Mouse (Mus musculus) brain, embryonic 14.5 days (tissue): Measurements from ENCODE around the gene Fosl2. TPM values are rescaled to one million over a fixed set of nuclear protein-coding genes. Genes with fewer than 3 reads are reported as not detected.
A peak's percentile ranks its signal among the peaks of the same experiment; 100 is the strongest.

Experiments used
- DNase-seq: peaks from one replicate; pipeline ENCODE4 v3.0.0-alpha.2; 2011; ENCODE audit warnings: low read depth
- CTCF ChIP-seq: fragments of 200-500 bp; IDR thresholded peaks from 2 replicates; pipeline ENCODE4 v1.5.1; 2012; ENCODE audit warnings: inconsistent platforms, mild to moderate bottlenecking, moderate library complexity, borderline replicate concordance; ENCODE audit not compliant: insufficient read depth, insufficient read length; ENCODE audit errors: extremely low read depth
- POLR2A ChIP-seq: fragments of 200-500 bp; IDR thresholded peaks from 2 replicates; pipeline ENCODE4 v1.6.1; 2012; ENCODE audit warnings: mild to moderate bottlenecking, inconsistent platforms, borderline replicate concordance; ENCODE audit not compliant: poor library complexity, insufficient read depth, insufficient read length, severe bottlenecking; ENCODE audit errors: extremely low read depth
- polyA plus RNA-seq: library from polyadenylated mRNA; depleted of rRNA; stranded (reverse); fragments of >200 nt; gene quantifications from 2 replicates; pipeline ENCODE4 v1.2.3, GENCODE M21; 2012

Fosl2 gene
- polyA plus RNA-seq, 1 experiment, result 3.4 TPM

DNA sequence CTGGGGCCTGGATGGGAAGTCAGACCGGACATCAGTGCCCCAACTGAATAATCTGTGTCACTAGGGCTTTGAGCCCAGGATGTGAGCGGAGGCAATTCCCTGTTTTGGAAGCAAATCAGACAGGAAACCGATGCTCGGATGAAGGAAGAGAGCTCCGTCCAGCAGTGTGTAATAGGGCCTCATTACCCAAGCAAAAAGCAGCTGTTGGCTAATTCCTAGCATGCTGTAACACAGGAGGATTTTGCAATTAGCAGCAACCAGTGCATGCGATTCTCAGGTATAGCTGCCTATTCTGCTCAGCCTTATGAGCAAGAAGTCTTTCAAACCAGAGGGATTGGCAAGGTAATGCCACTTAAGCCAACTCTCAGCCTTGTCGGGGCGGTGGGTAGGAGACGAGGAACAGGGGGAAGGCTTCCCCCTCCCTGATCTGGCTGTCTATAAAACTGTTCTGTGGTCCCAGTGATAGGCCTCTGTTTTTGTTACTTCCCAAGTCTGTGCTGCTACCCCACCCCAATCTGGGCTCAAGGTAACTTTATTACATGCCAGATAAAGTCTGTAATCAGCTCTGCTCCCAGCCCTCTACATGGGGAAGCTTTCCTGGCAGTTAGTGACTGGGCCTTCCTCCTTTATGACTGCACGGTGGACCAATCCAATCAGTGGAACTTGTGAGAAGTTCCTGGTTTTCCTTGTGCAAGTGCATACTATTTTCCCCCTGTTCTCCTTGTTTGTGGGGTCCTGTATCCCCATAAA, 3.0 kb downstream of the Fosl2 start:
- DNase-seq, result peak; percentile 2
- TF ChIP-seq CTCF (no peak), POLR2A (no peak)

DNA sequence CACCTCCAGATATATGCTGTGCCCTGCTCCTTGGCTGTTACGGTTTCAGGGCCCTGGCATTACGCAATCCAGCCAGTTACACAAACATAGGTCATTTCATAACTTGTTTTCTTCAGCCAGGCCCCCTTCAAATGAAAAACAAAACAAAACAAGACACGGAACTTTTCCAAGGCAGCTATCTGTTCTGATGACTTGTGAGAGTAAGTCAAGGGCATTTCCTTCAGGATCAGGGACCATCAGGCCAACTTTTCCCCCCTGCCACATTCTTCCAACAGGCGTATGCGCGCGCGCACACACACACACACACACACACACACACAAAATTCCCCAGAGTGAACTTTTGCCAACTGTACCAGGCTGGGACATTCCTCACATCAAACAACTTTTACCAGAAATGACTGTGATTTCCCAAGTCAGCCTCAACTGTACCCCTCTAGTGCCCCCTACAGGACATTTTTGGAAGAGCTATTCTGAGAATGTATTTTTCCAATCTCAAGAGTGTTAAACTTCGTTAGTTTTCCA, 4.0 kb downstream of the Fosl2 start:
- DNase-seq, result peak; percentile 76
- peak; percentile 60 for TF ChIP-seq CTCF
- TF ChIP-seq POLR2A, result no peak

DNA sequence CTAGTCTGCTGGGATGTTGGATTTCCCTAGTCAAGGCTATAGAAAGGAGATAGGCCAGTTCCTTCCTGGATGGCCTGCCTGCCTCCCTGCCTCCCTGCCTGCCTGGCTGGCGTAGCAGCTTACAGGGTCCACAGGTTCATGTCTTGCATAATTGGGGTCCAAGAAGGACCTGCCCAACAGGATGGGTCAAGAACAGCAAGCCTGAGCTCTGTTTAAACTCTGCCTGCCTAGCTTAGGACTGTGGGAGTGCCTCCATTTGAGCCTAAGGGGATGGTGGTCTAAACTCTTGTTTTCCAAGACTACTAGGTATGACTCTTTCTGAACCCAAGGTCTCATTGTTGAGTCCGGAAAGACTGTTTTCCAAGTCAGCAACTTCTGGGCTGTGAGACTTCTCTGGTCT, 6.3 kb downstream of the Fosl2 start:
- TF ChIP-seq CTCF, result no peak
- TF ChIP-seq POLR2A, result no peak
- DNase-seq, result no peak

DNA sequence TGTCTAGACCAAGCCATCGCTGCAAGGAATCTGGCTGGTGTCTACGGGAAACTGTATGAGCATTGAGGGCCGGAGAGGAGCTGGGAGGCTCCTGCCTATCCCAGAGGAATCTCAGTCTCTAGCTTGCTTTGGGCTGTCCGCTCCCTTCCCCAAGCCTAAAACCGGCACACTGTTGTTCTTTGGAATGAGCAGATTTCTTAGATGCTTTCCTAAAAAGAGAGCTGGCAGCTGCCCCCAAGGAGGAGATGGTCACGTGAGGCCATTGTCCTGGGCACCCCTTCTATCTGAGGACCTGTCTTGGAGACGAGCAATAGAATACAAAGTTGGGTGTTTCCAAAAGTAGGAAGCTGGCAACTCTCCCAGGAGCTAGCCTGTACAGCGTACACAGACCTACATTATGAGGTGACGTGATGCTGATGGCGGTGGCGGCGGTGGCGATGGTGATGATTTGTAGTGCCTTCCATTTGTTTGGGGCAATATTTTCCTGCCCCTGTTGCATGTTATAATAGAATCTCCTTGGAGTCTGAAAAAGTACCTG, 7.9 kb downstream of the Fosl2 start:
- TF ChIP-seq POLR2A (no peak), CTCF (no peak)
- DNase-seq, result peak; percentile 31

DNA sequence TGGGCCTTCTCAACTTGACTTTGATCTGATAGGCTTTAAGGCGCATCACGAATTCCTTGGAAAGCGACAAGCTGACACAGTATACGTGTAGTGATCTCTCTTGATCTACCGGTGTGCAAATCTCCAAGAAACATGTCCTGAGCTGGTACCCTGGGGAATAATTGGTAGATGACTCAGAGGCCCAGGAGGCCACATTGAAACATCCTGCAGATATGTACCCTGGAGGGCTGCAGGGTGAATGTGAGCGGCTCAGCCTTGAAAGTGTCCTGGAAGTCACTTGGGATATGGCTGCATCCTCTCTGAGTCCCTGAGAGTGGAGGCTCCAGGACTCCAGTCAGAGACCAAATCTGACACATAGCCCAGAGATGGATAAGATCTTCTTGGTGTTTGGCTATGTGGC, 10.7 kb downstream of the Fosl2 start:
- no peak for DNase-seq
- TF ChIP-seq CTCF (no peak), POLR2A (no peak)

DNA sequence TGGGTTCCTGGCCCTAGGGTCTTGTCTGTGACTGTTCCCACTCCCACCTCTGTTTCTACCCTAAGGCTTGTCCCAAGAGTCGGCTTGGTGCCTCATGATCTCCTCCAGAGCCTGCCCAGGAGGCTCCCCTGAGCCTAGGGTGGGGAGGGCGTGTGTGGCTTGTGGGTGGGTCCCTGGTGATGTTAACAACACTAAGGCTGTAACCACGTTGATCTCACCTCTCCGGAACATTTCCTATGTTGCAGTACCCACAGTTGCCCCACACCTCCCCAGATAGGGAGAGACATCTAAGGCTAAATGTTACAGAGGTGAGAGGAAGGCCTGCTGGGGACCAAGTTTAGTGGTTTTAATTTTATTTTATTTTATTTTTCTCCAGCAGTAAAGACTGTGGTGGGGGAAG, 13.0 kb downstream of the Fosl2 start:
- no peak for DNase-seq
- TF ChIP-seq POLR2A, result no peak
- TF ChIP-seq CTCF, result no peak

DNA sequence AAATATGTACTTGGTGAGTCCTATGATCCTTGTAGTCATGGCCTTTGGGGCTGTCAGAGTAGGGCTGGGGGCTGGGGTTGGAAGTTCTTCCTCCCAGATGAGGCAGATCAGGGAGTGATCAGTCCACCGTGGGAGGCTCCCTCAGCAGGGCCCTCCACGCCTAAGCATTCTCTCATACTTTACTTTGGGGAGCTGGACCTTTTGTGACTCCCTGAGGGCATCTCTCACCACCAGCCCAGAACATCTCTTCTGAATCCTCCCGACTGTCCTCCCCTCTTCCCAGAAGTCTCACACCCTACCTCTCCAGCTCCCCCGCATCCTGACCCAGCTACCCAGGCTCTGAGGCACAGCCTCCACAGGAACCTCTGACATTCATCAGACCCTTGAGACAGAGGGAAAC, 15.6 kb downstream of the Fosl2 start:
- TF ChIP-seq CTCF (no peak), POLR2A (no peak)
- no peak for DNase-seq

DNA sequence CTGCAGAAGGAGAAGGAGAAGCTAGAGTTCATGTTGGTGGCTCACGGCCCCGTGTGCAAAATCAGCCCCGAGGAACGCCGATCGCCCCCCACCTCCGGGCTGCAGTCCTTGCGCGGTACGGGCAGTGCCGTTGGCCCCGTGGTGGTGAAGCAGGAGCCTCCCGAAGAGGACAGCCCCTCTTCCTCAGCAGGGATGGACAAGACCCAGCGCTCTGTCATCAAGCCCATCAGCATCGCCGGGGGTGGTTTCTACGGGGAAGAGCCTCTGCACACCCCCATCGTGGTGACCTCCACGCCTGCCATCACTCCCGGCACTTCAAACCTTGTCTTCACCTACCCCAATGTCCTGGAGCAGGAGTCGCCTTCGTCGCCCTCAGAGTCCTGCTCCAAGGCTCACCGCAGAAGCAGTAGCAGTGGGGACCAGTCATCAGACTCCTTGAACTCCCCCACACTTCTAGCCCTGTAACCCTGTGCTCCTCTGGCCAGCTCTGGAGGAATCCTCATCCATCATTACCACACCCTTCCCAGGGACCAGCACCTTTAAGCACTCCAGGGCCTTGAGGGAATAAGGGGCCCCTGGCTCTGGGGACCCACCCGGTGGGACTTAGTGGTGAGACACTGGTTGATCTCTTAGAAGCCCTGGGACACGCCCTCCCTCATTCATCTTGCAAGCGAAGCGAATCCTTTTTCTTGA, 17.3 kb downstream of the Fosl2 start:
- DNase-seq, result peak; percentile 13
- TF ChIP-seq POLR2A, result no peak
- no peak for TF ChIP-seq CTCF

DNA sequence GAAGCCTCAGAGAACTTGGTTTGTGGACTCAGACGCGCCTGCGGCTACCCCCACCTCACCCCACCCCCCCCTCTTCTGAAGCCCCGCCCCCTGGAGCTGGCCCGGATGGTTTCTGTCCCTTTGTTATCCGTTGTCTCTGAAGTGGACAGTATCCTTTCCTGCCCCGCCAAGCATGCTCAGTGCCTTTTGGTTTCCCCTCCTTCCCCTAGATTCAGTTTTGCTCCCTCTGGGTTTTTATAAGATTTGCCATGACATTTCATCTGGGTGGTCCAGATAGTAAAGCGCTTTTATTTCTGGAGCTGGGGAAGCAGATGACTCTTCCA, 17.8 kb downstream of the Fosl2 start:
- no peak for DNase-seq
- TF ChIP-seq CTCF, result no peak
- no peak for TF ChIP-seq POLR2A

DNA sequence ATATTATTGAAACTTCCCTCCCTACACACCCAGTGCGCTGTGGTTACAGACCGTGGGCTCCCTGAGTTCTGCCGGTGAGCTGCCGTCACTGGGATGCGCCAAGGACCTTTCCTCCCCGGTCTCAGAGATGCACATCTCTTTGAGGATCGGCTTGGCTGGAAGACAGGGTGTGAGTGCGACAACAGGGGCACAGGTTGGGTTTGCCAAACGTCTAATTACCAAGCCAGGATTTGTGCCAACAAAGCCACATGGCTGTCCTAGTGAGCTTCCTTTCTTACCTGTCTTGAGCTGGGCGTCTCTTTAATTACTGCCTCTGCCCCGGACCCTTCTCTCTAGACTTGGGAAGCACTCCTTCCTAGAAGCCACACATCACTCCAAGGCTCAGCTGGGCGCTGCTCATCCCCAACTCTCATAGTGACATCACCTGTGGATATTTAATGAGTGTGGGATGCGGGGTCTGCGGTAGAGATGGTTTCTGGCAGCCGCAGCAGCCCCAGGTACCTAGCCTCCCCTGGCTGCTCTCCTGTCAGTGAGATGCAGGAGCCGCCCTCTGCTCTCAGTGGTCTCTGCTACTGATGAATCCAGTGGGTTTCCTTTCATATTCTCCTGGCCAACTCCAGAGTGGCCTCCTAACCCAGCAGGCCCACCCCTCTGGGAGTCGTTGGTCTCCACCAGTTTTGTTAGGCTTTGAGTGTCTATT, 18.3 kb downstream of the Fosl2 start:
- TF ChIP-seq POLR2A (no peak), CTCF (no peak)

DNA sequence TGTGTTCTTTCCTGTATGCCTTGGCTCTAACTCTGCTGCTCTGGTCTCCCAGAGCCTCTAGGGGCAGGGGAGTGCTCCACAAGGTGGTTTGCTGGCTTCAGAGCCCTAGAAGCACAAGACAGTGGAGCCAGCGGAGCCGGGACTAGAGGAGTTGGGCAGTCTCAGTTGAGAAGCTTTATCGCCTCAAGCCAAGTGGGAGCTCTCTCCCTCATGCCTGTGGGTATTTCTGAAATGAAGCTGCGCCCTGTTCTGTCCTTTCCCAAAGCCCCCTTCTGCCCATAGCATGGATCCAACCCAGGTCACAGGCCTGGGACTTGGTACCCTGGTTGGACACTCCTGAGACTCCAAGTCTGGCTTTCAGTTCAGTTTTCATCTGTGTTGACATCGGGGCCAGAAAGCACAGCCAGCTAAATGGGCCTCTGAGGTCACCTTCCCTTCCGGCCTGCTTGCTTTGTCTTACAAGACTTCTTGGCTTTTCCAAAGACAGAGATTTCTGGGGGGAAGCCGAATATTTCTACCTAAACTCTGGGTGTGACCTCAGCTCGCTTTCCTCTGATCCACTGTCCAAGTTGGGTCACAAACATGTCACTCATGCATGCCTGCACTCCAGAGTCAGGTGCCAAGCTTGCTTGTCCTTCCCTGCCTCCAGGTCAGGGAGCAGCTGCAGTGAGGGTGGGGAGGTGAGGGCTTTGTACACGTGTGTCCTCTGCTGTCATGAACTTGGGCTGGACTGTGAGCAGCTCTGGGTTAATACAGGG, 19.5 kb downstream of the Fosl2 start:
- TF ChIP-seq CTCF (no peak), POLR2A (no peak)

More for the DNA sequence above, 18.3 kb downstream of the Fosl2 start:
- peak; percentile 11 for DNase-seq

DNA sequence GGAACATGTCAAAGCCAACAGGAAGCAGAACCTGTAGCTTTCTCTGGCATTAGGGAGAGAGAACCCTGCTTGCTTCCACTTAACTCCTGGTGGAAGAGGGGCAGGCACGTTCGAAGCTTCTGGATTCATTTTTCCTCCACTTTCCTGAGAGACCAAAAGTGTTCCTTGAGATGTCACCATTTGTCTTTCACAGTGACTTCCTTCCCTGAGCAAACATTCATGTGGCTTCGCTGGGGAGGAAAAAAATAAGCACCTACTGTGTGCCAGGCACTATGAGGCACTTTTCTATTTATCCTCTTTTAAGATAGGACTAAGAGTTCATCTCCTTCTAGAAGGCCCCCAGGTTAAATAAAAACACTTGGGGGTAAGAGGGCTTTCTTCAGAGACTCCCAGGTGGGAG, 20.3 kb downstream of the Fosl2 start:
- no peak for DNase-seq
- no peak for TF ChIP-seq POLR2A
- no peak for TF ChIP-seq CTCF

More for the DNA sequence above, 19.5 kb downstream of the Fosl2 start:
- no peak for DNase-seq
